Mouse (Mus musculus) embryo, embryonic 11.5 days (tissue): Measurements from ENCODE around the gene Lrrc51.
"Not testable (repeated sequence)": the region's sequence is repeated elsewhere in the genome, so short reads cannot be mapped to it uniquely, and the experiment has no call there.

Source experiments
- DNase-seq: peaks from one replicate; pipeline ENCODE4 v3.0.0-alpha.2; 2012; ENCODE audit warnings: low read depth, low spot score

The Lrrc51 gene

DNA sequence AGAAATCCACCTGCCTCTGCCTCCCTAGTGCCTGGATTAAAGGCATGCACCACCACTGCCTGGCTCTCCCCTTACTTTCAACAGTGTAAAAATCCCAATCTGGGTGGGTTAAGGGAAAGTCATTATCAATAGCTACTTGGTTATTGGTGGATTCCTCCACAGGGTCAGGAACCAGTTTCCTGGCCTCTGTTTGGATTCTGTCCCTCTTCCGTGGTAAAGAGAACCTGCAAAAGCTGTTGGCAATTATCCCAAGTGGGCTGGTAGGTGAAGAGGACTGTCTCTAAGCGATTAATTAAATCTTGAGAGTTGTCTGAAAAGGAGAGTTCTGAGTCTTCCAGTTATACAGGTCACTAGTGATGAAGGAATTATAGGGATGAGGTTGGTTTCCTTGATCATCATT, 4.7 kb upstream of the Lrrc51 start:
- DNase-seq: no peak

DNA sequence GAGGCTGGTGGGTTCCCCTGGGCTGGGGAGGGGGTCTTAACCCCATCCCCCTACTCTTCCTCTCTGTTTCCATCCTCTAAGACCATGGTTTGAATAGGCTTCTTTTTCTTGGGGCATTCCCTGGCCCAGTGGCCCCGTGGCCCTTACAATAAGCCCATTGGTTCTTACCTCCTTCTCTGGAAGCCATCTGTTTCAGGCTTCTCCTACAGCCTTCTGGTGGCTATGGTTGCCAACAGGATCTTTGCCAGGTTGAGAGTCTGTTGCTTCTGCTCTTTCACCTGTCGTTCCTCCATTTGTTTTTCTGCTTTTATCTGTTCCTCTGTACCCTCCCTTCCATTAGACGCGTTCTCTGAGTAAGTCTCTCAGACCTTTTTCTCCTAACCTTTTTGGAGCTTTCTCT, 3.9 kb upstream of the Lrrc51 start:
- no peak for DNase-seq

DNA sequence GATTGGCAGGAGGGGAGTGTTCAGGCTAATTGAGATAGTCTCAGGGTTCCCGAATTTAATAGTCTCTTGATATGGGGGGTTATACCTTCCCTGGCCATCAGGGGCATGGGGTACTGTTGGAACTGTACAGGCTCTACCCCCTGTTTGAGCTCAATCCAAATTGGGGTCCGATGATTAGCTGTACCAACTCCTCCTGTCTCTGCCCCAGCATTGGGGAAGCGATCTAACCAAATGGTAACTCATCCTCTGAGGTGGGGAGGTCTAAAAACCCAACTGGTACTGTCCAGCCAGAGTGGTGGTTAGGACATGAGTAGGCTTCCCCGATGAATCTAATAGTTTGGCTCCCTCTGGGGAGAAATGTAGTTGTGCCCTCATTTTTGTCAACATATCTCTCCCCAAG, 3.3 kb upstream of the Lrrc51 start:
- DNase-seq: no peak

DNA sequence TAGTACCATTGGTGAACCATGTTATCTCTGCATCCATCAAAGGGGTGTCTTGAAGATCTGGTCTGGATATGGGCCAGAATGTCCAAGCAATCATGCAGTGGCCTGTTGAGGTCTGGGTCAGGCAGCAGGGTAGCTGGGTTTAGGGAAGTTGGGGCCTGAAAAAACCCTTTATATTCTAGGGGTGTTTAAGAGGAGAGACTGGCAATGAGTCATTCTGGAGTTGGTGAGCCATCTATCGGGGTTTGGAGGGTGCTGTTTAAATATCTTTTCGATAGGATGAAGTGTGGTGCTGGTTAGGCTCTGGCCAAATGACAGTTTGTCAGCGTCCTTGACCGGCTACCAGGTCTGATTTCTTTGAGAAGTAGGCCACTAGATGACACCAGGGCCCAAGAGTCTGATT, 2.3 kb upstream of the Lrrc51 start:
- no peak for DNase-seq

DNA sequence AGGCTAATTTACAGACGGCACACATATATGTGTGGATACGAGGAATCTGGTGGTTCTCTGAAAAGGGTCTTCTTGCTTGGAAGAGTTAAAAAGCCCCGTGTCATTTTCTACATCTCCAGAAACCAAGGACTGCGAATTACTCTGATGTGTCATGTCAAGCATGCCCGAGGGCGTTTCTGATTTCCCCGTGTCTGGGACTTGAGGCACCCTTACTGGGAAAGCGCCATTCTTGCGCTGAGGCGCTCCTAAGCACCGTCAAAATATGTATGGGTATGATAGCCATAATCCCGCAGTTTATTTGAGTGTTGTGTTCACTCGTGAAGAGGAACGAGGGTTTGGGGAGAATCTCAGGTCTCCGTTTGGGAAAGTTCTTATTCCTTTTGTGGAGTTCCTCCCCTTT, 395 bp downstream of the Lrrc51 start:
- DNase-seq: no peak

DNA sequence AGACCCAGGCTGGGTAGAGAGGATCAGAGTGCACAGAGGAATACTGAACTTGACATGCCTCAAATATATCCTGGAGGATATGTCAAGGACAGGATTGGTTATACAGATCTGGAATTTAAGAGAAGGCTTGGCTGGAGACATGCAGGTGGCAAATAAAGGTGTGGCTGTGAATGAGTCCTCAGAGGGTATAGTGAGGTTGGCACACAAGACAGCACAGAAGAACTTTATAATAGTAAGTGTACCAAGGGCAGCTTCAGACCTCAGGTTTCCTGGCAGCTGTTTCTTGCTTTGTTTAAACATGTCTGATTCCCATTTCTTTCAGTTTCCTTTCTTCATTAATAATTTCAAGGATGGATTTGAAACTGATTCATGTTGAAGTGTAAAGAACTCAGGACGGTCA, 1.1 kb downstream of the Lrrc51 start:
- DNase-seq: no peak

DNA sequence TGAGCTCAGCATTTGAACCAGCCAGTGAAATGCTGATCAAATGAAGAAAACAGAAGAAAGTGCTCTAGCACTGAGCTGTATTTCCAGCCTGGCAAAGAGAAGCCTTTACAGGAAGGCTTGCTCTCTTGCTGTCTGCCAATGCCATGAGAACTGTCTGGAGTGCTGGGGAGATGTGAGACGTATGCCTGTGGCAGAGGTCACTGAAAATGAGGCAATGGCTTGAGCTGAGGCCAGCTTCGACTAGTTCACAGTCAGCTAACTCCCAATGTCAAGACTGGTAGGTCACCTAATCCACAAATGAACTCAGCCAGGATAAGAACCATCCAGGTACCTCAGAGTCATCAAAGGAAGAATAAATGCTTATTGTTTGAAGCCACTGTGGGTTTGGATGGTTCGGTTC, 5.6 kb downstream of the Lrrc51 start:
- DNase-seq: no peak

DNA sequence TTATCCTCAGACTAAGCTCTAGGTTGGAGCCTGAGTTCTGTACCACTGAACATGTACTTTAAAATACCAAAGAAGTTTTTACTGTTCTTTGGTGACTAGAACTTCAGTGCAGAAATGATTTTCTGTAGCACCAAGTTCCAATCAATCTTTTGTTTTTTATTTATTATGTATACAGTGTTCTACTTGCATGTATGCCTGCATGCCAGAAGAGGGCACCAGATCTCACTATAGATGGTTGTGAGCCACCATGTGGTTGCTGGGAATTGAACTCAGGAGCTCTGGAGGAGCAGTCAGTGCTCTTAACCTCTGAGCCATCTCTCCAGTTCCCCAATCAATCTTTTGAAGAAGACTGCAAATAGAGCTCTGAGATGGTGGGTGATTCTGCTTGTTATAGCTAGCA, 7.8 kb downstream of the Lrrc51 start:
- DNase-seq: not testable (repeated sequence)

DNA sequence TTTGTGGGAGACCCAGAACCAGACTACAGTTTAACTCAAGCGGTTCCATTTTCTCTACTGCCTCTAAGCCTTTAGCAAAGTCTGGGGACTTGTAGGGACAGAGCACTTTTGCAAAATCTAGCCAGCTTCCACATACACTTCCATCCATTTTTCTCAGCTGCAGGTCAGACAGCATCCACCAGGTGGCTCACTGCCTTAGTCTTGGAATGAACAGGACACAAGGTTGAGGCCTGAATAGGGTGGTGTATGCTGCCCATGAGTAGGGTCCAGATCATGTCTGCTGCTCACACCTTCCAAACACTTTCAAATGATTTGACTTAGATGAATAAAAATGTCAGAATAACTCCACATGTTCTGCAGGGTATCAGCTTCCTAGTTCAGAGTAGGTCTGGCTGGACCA, 15.6 kb downstream of the Lrrc51 start:
- DNase-seq: peak; percentile 59

DNA sequence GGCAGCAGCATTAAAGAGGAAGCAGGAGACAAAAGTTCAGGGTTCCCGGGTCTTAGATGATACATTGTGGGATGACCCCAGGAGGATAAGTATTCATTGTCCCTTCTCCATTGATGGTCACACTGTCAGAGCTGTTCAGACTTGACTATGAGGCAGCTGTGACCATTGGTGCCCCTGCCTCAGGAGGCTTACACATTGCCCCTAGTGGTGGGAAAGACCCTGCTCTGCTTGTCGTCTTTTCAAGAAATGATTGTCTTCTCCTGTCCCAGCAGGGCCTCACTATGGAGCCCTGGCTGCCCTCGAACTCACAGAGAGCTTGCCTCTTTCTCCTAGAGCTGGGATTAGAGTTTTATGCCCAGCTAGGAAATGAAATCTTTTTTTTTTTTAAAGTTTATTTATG, 21.7 kb downstream of the Lrrc51 start:
- DNase-seq: no peak

DNA sequence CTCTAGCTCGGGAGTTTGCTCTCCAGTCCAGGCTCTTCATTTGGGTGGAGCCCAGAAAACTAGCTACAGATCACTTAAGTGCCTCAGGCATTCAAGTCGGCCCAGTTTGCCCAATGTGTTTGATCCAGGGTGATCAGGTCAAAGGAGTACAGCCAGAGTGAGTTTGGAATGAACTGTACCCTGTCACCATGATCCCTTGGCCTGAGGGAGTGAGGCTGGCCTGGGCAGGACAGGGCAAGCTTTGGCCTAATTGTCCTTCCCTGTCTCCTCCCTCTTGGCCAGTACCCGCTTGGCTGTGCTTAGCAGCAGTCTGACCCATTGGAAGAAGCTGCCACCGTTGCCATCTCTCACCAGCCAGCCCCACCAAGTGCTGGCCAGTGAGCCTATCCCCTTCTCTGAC, 23.6 kb downstream of the Lrrc51 start:
- DNase-seq: no peak

DNA sequence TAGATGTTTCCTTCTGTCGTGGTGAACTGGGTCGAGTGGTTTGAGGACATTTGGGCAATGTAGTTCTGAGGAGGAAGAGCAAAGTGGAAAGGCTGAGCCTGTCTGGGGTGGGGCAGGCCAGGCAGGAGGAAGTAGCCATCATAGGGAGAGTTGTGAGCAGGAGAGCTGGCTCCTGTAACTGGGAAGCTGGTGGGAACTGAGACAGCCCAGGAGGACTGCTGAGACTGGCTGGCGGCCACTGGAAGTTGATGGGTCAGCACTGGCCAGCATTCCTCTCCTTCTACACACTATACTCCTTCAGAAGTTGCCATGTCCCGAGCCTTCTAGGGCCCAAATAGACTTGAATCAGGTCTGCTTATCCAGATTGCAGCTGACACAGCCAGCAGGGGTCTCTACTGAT, 25.3 kb downstream of the Lrrc51 start:
- no peak for DNase-seq

DNA sequence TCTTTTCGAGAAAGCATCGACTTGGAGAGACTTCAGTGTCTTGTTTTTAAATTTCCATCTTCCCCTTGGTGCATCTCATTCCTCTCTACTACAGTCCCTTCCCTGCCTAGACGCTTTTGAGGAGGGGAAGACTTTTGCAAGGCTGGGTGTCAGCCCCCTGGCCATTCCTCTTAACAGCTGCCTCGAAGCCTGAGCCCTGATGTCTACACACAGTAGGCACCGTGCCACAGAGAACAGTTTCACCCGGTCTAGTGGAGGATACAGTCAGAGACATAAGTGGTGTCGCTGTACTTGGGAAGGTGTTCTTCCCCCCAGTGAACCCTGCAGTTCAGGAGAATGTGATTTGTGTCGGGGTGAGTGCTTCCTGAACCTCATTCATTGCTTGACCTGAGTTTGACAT, 27.0 kb downstream of the Lrrc51 start:
- DNase-seq: no peak

DNA sequence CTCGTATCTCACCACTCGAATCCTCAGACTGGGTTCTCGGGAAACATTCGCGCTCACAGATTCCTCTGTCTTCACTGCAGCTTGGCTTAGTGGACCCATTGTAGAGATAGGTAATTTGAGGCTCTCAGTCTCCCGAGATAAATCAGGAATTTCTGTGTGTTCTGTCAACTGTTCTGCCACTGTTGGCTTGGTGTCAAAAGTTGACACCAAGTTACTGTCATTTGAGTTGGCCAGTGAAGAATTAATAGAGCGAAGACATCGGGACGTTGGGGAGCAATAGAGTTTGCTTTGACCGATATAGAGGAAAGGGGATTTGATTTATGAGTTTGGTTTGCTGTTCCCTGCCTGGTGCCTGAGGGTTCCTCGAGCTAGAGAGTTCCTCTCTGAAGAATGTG, 27.4 kb downstream of the Lrrc51 start, which contains the start of gene Tomt:
TSS of gene Tomt (minus strand) at position 73 of the 395 bp plus-strand sequence.
- no peak for DNase-seq

DNA sequence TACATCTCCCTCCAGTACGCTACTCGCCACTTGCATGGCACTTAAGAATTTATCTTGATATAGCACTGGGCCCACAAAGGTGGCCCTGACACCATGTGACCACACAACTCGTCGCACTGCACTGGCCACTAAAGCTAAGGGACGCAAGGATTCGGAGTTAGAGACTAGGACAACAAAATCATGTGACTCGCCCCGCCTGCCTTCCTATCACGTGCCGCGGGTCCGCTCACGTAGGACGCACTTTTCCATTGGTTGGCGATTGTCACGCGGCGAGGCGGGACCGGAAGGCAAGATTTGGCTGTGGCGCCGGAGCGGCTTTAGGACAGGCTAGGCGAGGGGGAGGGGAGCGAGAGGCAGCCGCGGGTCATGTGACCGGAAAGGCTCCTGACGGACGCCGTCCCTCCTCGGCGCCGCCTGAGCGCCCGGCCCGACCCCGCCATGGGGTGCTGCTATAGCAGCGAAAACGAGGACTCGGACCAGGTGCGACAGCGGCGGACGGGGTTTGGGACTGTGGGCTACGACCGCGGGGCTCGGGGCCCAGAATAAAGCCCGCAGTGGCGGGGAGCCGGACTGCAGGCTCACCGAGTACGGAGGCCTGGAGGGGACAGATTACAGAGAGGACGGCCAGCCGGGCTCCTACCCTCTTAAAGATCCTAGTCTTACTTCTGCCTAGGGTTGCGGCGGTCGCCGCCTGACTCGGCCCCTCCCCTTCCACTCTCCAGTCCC, 28.0 kb downstream of the Lrrc51 start, which contains the start of gene Lamtor1:
TSS of gene Lamtor1 (plus strand) at position 344 of the 726 bp plus-strand sequence.
- DNase-seq: peak; percentile 97

DNA sequence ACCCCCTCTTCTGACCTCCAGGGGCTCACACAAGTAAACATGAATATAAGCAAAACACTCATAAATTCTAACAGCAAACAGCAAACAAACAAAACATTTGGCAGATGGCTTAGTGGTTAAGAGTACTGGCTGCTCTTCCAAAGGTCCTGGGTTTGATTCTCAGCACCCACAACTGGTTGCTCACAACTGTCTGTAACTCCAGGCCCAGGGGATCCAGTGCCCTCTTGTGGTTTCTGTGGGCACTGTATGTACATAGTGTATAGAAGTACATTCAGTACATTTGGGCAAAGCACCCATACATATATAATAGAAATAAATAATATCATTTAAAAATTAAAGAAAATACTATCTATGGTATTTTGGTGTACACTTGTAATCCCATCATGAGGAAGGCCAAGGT, 30.8 kb downstream of the Lrrc51 start:
- no peak for DNase-seq

DNA sequence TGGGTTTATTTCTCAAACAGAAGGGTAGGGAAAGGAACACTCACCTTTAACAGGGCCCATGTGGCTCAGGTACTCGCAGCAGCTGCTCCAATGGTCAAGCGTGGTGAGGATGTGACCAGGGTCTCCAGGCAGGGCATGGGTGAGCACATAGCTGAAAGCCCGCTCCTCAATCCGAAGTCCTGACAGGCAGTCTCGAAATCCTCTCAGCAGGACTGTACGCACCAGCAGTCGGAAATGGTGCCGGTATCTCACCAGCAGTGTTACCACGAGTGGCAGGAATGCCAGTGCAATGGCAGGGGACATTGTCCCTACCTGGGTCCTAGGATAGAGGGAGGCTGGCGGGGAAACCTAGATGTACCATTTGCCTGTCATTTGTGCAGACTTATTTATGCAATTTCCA, 31.7 kb downstream of the Lrrc51 start:
- no peak for DNase-seq

DNA sequence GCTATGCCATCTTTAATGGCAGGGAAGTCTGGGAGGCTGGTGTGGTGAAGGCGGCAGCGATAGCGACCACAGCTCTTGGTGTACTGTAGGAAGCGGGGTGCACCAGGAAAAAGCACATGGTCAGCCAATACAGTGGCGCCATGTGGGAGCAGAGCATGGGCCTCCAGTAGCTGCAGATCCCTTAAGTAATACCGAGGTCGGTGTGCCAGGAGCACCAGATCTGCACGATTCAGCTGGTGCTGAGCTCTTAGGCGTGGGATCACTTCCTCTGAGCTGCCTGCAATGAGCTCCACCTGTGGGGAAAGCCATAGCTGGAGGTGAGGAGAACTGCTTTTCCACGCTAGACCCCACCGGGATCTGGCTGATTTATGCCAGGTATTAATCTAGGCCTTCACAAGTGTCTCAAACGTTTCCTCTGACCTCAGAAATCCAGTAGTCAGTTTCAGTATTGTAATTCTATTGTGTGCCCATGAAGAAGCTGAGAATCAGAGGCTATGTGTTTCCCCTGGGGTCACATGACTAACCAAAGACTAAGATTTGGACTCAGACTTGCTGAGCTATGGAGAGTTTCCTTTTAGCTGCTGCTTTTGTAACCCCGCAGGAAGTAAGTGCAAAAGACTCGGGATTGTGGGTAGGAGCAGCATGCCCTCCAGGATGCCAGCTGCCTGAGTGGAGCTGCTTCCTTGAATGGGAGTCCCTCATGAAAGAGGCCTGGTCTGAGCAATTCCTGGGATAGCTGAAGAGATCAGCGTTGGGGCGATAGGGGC, 33.2 kb downstream of the Lrrc51 start:
- no peak for DNase-seq

DNA sequence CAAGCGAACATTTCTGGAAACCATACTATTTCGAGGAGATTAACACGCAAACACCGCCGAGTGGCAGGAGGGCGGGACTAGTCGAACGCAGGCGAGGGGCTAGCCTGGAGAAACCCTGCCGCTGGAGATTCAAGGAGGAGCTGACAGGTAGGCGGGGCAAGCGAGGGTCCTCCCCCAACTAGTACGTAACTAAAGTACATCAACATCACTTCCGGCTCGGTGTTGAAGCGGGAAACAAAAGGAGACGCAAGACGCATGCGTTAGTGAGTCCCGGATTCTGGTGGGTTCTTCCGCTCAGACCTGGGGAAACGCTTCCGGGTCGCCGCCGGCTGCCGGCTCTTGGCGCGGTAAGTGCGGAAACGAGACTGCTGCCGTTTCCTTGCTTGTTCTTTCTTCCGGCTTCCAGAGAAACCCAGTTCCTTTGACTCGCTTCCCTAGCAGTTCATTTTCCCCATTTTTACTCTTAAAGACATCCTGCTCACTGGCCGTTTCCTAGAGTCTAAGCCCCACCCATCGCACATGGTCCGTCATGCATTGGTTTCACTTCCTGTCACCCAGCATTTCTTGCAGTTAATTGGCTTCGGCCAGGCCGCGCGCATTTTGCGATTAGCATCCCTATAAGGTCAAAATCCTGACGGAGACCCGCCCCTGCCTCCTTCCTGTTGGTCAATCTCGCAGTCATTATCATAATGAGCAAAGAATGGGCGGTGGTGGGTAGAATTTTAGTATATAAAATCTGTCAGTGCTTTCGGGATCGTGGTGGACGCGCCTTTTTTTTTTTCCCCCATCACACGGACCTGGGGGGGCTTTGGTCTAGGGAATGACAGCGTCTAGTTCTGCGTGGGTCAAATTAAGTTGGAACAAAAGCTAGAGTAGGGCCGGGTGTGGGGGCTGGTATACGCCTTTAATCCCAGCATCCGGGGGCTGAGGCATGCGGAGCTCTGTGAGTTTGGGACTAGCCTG, 37.3 kb downstream of the Lrrc51 start:
- peak; percentile 96 for DNase-seq

DNA sequence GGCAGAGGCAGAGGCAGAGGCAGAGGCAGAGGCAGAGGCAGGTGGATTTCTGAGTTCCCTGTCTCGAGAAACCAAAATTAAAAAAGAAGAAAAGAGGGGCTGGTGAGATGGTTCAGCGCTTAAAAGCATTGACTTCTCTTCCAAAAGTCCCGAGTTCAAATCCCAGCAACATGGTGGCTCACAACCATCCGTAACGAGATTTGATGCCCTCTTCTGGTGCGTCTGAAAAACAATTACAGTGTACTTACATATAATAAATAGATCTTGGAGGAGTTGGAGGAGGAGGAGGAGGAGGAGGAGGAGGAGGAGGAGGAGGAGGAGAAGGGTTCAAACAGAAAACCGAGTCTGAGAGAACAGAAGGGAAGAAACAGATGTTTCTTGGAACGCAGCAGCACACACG, 38.0 kb downstream of the Lrrc51 start:
- DNase-seq: no peak

DNA sequence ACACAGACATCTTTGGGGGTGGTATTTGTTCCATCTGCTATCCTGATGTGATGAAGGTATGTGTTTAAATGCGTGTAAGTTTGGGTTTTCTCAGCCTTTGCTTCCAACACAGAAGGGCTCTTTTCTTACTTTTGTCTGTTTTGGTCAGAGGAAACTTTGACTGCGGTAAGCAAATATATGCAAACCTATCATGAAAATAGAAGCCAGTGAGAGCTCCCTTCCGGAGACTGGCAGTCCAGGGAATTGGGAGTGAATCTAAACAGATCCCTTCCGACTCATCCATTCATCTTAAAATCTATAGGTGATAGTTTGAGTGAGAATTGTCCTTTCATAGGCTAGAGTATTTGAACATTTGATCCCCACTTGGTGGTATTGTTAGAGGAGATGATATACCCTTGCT, 45.2 kb downstream of the Lrrc51 start:
- no peak for DNase-seq

DNA sequence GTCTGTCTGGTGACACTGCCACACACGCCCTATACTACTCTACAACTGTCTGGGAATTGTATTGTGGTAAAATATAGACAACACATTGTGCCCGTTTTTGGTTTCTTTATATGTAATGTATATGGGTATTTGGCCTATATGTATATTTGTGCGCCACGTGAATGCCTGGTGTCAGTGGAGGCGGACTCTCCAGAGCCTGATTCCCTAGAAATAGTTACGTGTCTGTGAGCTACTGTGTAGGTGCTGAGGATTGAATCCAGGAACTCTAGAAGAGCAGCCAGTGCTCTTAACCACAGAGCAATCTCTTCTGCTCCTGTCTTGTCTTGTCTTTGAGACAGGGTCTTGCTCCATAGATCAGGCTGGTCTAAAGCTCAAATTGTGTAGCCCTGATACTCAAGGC, 47.4 kb downstream of the Lrrc51 start:
- DNase-seq: no peak
